Mouse (Mus musculus) cerebellum, adult 2 months (tissue): ENCODE data around the gene Pym1. TPM values are rescaled to one million over a fixed set of nuclear protein-coding genes. Genes with fewer than 3 reads are reported as not detected.
"Not testable (repeated sequence)": the region's sequence is repeated elsewhere in the genome, so short reads cannot be mapped to it uniquely, and the experiment has no call there.

Source experiments
- DNase-seq, 2 experiments: peaks; one replicate each; pipeline ENCODE4 v3.0.0; 2021
- H3K27ac ChIP-seq: fragments of 200-500 bp; 2 replicates; pipeline ENCODE4 v1.5.1; 2012; ENCODE audit warnings: low read length, control low read depth, inconsistent platforms; ENCODE audit not compliant: insufficient read depth
- H3K27me3 ChIP-seq: fragments of 200-500 bp; 2 replicates; pipeline ENCODE4 v1.6.1; 2012; ENCODE audit warnings: inconsistent platforms, mild to moderate bottlenecking, low read length, moderate library complexity; ENCODE audit not compliant: control insufficient read depth, insufficient read depth
- H3K4me1 ChIP-seq: fragments of 200-500 bp; 2 replicates; pipeline ENCODE4 v1.6.1; 2011; ENCODE audit warnings: low read length; ENCODE audit not compliant: control insufficient read depth, insufficient read depth
- H3K4me3 ChIP-seq: fragments of 200-500 bp; replicated peaks from 2 replicates; pipeline ENCODE3; 2011; ENCODE audit warnings: mild to moderate bottlenecking, low read depth, low read length, control low read depth; ENCODE audit not compliant: insufficient read depth
- CTCF ChIP-seq: fragments of 200-500 bp; IDR thresholded peaks from 2 replicates; pipeline ENCODE4 v1.5.1; 2011; ENCODE audit warnings: low read depth, mild to moderate bottlenecking, control low read depth, low read length, moderate library complexity, borderline replicate concordance; ENCODE audit not compliant: insufficient read depth
- POLR2A ChIP-seq: fragments of 200-500 bp; IDR thresholded peaks from 2 replicates; pipeline ENCODE4 v1.6.1; 2011; ENCODE audit warnings: low read length, control low read depth, borderline replicate concordance; ENCODE audit not compliant: insufficient read depth
- WGBS: fragments of 180-500 bp; shearing (Covaris S2); methylation state at CpG from one replicate; pipeline ENCODE4 v1.1.7; 2018; 5-methylcytosine and 5-hydroxymethylcytosine counted together
- polyA plus RNA-seq: library from polyadenylated mRNA; depleted of rRNA; stranded (reverse); fragments of >200 nt; gene quantifications from 2 replicates; pipeline ENCODE4 v1.2.3, GENCODE M21; 2012

The Pym1 gene
- polyA plus RNA-seq, 1 experiment: 39.7 TPM

- H3K27ac ChIP-seq: no peak overlapping the region
- H3K4me1 ChIP-seq: no peaks in the 10 kb centered on the region
- no peak overlapping the region for H3K4me3 ChIP-seq
- no peak for DNase-seq
- WGBS: 83% methylated on average over 19 of the region's 19 CpGs
- no peaks in the 10 kb centered on the region for H3K27me3 ChIP-seq
- TF ChIP-seq CTCF: no peak
- no peak for TF ChIP-seq POLR2A
Measured at GRCm38 (mm10) chr10:128715559-128716537, 31.8 kb upstream of the Pym1 start.

GRCm38 (mm10) chr10:128725466-128725865 lies 22.2 kb upstream of the Pym1 start:
- H3K27ac ChIP-seq, DNase-seq, H3K4me1 ChIP-seq, H3K4me3 ChIP-seq, H3K27me3 ChIP-seq: not testable (repeated sequence)
- WGBS: 78% methylated on average over 4 of the region's 4 CpGs

GRCm38 (mm10) chr10:128728059-128728458 lies 19.6 kb upstream of the Pym1 start:
- TF ChIP-seq POLR2A: no peak
- no peak for TF ChIP-seq CTCF
- no peak overlapping the region for H3K4me3 ChIP-seq
- no peak for DNase-seq
- H3K27me3 ChIP-seq: no peaks in the 10 kb centered on the region
- H3K27ac ChIP-seq: no peak overlapping the region
- H3K4me1 ChIP-seq: no peaks in the 10 kb centered on the region
- 76% methylated on average over 5 of the region's 5 CpGs for WGBS

- Histone ChIP-seq H3K4me3 (peak overlapping the region; percentile 35), H3K27ac (no peak overlapping the region), H3K4me1 (no peaks in the 10 kb centered on the region), H3K27me3 (no peaks in the 10 kb centered on the region)
- 11% methylated on average over 10 of the region's 10 CpGs for WGBS
- DNase-seq: peak; percentile 67 to 77
- peak; percentile 84 for TF ChIP-seq CTCF
- no peak for TF ChIP-seq POLR2A
Measured at GRCm38 (mm10) chr10:128731002-128731433, 16.7 kb upstream of the Pym1 start.

GRCm38 (mm10) chr10:128731992-128732391 lies 15.7 kb upstream of the Pym1 start:
- no peak for TF ChIP-seq POLR2A
- no peak for TF ChIP-seq CTCF
- Histone ChIP-seq H3K27me3 (no peaks in the 10 kb centered on the region; the same call in 1 of the 2 replicates), H3K27ac (no peak overlapping the region), H3K4me1 (no peaks in the 10 kb centered on the region), H3K4me3 (no peak overlapping the region)
- DNase-seq: no peak

- H3K27me3 ChIP-seq: no peaks in the 10 kb centered on the region; the same call in 1 of the 2 replicates
- no peak for TF ChIP-seq CTCF
- TF ChIP-seq POLR2A: no peak
- H3K4me3 ChIP-seq: no peak overlapping the region
Measured at GRCm38 (mm10) chr10:128737435-128737834, 10.3 kb upstream of the Pym1 start.

GRCm38 (mm10) chr10:128740296-128740695 lies 7.4 kb upstream of the Pym1 start:
- no peak for TF ChIP-seq POLR2A
- no peak for TF ChIP-seq CTCF
- Histone ChIP-seq H3K4me3 (no peak overlapping the region), H3K27me3 (no peaks in the 10 kb centered on the region; the same call in 1 of the 2 replicates), H3K4me1 (peaks cover 4% of the 10 kb centered on the region), H3K27ac (no peak overlapping the region)
- DNase-seq: no peak
- WGBS: 88% methylated on average over 2 of the region's 2 CpGs

More at GRCm38 (mm10) chr10:128737435-128737834, 10.3 kb upstream of the Pym1 start:
- Histone ChIP-seq H3K27ac (no peak overlapping the region), H3K4me1 (no peaks in the 10 kb centered on the region; the same call in 1 of the 2 replicates)
- DNase-seq: no peak
- 13% methylated on average over 15 of the region's 15 CpGs for WGBS

GRCm38 (mm10) chr10:128742616-128743015 lies 5.1 kb upstream of the Pym1 start:
- H3K27ac ChIP-seq: no peak overlapping the region
- TF ChIP-seq POLR2A (no peak), CTCF (no peak)
- H3K4me3 ChIP-seq: no peak overlapping the region
- H3K27me3 ChIP-seq: no peaks in the 10 kb centered on the region
- no peak for DNase-seq
- H3K4me1 ChIP-seq: peaks cover 4% of the 10 kb centered on the region; the same call in 1 of the 2 replicates
- 37% methylated on average over 4 of the region's 4 CpGs for WGBS
